Mouse (Mus musculus) brain, embryonic 14.5 days (tissue): ENCODE data around the gene 3110070M22Rik. TPM values are rescaled to one million over a fixed set of nuclear protein-coding genes. Genes with fewer than 3 reads are reported as not detected.

Source experiments
- DNase-seq: peaks from one replicate; pipeline ENCODE4 v3.0.0-alpha.2; 2011; ENCODE audit warnings: low read depth
- CTCF ChIP-seq: fragments of 200-500 bp; IDR thresholded peaks from 2 replicates; pipeline ENCODE4 v1.5.1; 2012; ENCODE audit warnings: inconsistent platforms, mild to moderate bottlenecking, moderate library complexity, borderline replicate concordance; ENCODE audit not compliant: insufficient read depth, insufficient read length; ENCODE audit errors: extremely low read depth
- POLR2A ChIP-seq: fragments of 200-500 bp; IDR thresholded peaks from 2 replicates; pipeline ENCODE4 v1.6.1; 2012; ENCODE audit warnings: mild to moderate bottlenecking, inconsistent platforms, borderline replicate concordance; ENCODE audit not compliant: poor library complexity, insufficient read depth, insufficient read length, severe bottlenecking; ENCODE audit errors: extremely low read depth
- polyA plus RNA-seq: library from polyadenylated mRNA; depleted of rRNA; stranded (reverse); fragments of >200 nt; gene quantifications from 2 replicates; pipeline ENCODE4 v1.2.3, GENCODE M21; 2012; rRNA removed

The 3110070M22Rik gene
- polyA plus RNA-seq, 1 experiment: 2.1 TPM

GRCm38 (mm10) chr13:119442244-119442643 is 45.9 kb downstream of the 3110070M22Rik start:
- DNase-seq: no peak
- TF ChIP-seq POLR2A (no peak), CTCF (no peak)

Other genes with a start within 250 kb of the 3110070M22Rik start
- 65.7 and 77.6 TPM in 2 replicates for gene Paip1, start 59.8 kb downstream of the 3110070M22Rik start, polyA plus RNA-seq
- 116 and 191 TPM in 2 replicates for gene 4833420G17Rik, start 25.6 kb downstream of the 3110070M22Rik start, polyA plus RNA-seq
- gene Tmem267, start 344 bp downstream of the 3110070M22Rik start, polyA plus RNA-seq: 11.4 and 13.6 TPM in 2 replicates
- 0.29 and 0.30 TPM in 2 replicates for gene Ccl28, start 135.4 kb upstream of the 3110070M22Rik start, polyA plus RNA-seq
- gene Hmgcs1, start 202.0 kb upstream of the 3110070M22Rik start, polyA plus RNA-seq: 234 and 317 TPM in 2 replicates